Mouse (Mus musculus): ENCODE data around the gene Cryaa. TPM values are rescaled to one million over a fixed set of nuclear protein-coding genes. Genes with fewer than 3 reads are reported as not detected.
"Not testable (repeated sequence)": the region's sequence is repeated elsewhere in the genome, so short reads cannot be mapped to it uniquely, and the experiment has no call there.

Cryaa gene
- total RNA-seq, 2 experiments from 2014 or later: not detected

DNA sequence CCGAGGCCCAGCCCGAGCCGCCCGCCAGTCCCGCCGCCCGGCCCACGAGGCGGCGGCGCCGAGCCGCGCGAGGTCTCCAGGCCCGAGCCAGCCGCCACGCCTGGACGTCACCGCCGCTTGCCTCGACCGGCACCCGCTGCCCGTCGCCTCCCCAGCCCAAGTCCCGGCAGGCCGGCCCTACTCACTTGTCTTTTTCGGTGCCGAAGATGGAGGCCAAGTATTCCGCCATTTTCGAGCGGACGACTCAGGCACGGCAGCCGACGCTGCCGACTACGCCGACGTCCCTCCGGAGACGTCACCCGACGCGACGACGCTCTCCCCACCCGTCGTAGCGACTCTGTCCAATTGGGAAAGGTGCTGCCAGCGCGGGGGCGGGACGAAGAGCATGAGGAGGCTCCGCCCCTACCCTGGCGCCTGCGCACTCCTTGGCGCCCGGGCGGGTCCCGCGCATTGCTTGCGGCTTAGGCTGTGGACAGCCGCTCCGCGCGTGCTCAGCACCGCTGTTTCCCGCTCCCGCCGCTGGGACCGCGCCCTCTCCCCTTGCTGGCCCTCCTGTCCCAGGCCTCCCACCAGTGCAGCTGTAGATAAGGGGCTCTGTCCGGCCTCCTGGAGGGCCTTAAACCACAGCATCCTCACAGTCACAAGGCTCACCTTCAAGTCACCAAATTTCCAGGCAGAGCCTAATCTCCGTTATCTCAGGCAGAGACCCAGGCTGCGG is 19.0 kb upstream of the Cryaa start, which contains the start of gene U2af1:
TSS of gene U2af1 (minus strand) at position 425 of the 718 bp plus-strand sequence.
- DNase-seq (ENCODE audit: low spot score in 2 of 2): peak; percentile 98

DNA sequence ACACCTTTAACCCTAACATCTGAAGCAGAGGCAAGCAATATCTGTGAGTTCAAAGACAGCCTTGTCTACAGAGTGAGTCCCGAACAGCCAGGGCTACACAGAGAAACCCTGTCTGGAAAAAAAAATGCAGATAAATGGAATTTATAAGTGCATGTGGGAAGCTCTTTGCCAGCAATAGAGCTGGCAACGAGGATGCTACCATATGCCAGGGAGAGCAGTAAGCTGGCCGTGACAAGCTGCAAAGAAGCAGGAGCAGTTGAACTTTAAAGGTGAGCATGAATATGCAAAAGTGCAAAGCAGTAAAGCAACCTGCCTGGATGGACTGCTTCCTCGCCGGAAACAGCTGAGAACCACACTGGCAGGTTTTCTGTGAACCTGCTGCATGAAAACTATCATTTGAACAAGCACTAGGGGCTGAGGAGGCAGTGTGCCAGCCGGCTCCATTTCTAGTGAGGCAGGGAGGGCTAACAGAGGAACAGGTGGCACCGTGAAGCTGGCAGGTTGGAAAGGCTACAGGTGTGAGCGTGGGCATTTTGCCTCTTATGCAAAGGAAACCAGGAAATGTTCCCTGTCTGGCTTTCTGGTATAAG is 16.9 kb upstream of the Cryaa start:
- DNase-seq (ENCODE audit: low spot score in 2 of 2): peak; percentile 81 to 89

- no peak for DNase-seq (ENCODE audit: low spot score in 2 of 2)
Observed at GRCm38 (mm10) chr17:31662855-31663254, 14.8 kb upstream of the Cryaa start.

- DNase-seq (ENCODE audit: low spot score in 2 of 2): peak; percentile 50 to 82
Observed at GRCm38 (mm10) chr17:31664760-31665159, 12.8 kb upstream of the Cryaa start.

DNA sequence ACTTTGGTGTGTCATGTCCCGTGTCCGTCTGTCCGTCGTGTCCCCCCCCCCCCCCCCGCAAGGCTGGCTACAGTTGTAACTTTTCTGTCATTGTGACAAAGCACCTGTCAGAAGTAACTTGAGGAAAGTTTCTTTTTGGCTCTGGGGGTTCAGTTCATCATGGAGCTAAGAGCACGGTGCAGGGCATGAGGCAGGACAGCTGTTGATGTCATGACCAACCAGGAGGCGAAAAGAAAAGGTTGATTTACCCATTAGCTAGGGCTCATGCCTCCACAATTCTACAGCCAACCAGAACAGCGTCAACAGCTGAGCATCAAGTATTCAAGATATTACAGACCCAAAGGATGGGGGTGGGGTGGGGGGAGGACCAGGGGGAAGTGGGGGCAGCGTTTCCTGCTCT is 9.3 kb upstream of the Cryaa start:
- no peak for DNase-seq (ENCODE audit: low spot score in 2 of 2)

DNA sequence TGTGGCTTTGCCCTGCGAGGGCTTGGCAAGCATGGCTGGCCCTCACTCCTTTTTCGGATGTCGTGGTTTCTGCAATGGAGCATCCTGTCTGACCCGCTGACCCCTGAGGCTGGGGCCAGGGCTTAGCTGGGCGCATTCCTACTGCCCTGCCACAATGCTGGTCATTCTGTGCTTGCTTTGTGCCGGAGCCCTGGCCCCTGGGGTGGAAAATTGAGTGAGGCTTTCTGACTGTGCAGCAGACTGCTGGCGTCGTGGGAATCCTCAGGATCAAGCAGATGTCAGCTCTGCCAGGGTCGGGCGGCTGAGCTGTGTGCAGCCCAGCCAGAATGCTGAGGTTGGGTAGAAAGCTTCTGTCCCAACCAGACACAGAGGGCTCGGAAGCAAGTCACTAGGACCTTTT is 7.4 kb upstream of the Cryaa start:
- no peak for DNase-seq (ENCODE audit: low spot score in 2 of 2)

GRCm38 (mm10) chr17:31671698-31672097 is 5.9 kb upstream of the Cryaa start:
- no peak for DNase-seq (ENCODE audit: low spot score in 2 of 2)

- DNase-seq (ENCODE audit: low spot score in 2 of 2): no peak
Observed at GRCm38 (mm10) chr17:31672279-31672678, 5.3 kb upstream of the Cryaa start.

DNA sequence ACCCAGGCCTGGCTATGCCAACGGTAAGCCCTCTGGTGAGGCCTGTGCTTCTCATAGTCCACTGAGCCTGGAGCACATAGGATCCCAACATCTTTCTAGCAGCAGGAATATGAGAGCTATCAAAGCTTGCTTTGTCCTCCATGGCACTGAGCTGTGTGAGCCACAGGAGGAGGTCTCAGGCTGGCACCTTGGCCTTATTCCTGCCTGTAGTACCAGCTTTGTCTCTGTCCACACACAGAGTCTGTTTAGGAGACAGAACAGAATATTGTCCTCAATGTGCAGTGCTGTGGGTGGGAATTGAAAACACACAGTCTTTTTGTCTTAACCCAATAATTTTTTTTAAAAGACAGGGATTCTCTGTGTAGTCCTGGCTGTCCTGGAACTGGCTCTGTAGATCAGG is 3.2 kb upstream of the Cryaa start:
- DNase-seq (ENCODE audit: low spot score in 2 of 2): peak in 1 of 2 experiments; percentile 47

DNA sequence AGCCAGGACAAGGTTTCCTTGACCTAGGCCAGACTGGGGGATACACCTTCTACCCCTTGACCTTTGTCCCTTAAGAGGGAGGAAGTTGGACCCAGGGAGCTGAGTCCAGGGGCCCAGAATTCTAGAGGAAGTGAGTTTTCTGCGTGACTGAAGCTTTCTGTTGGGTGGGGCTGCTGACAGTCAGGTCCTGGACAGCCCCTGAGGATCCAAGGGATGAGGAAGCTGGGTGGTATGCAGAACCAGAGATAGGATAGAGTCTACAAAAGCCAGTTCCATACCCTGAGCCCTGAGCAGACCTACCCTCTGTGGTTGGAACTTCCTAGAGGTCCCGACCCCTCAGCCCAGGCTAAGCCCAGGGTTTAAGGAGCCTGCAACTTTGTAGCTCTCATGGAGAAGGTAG is 2.8 kb downstream of the Cryaa start:
- DNase-seq (ENCODE audit: low spot score in 2 of 2): no peak

DNA sequence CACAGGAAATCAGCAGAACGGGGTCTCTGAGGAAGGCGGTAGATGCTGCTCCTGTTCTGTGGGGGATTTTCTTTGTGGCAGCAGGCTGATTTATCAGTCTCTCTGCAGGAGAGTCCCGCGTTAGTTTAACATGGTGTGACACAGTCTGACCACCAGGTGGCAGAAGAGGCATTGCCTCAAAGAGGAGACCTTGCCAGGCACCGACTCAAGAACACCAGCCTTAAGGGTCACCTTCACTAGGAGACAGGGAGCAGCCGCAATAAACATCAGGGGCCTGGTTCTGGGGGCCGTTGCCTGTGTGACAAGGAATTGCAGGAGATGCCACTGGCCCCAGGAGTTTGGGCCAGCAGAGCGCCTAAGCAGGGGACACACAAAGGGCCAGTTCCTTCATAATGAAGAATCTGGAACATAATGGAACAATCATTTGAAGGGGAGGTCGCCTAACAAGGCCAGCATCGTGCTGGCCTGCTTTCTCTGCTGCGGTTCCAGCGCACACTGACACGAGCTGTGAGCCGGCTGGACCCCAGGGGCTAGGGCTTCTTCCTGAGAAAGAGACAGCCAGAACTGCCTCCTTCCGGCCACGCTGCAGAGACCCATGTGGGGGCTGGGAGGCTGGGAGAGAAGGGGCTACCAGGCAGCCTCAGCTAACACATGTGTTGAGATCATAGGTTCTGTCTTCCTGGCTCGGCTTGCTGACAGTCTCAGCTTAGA is 8.1 kb downstream of the Cryaa start:
- peak; percentile 64 to 91 for DNase-seq (ENCODE audit: low spot score in 2 of 2)

GRCm38 (mm10) chr17:31686225-31686564 is 8.6 kb downstream of the Cryaa start:
- DNase-seq (ENCODE audit: low spot score in 2 of 2): no peak

DNA sequence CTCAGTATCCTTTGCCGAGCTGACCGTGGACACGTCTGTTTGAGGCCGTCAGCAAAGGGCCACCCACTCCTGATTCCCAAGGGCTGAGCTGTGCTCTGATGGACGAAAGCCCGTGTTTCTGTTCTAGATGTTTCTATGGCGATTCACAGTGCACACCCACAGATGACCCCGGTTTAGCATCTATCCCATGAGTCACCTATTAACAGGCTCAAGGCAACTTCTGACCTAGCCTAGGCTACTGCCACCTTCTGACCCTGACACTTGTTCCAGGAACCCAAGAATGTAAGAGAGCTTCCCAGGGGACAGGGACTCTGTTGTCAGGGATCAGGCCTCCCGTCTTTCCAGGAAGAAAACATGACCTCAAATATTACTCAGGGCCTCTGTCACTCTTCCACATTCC is 10.5 kb downstream of the Cryaa start:
- no peak for DNase-seq (ENCODE audit: low spot score in 2 of 2)

GRCm38 (mm10) chr17:31689606-31690005 is 12.0 kb downstream of the Cryaa start:
- no peak for DNase-seq (ENCODE audit: low spot score in 2 of 2)

DNA sequence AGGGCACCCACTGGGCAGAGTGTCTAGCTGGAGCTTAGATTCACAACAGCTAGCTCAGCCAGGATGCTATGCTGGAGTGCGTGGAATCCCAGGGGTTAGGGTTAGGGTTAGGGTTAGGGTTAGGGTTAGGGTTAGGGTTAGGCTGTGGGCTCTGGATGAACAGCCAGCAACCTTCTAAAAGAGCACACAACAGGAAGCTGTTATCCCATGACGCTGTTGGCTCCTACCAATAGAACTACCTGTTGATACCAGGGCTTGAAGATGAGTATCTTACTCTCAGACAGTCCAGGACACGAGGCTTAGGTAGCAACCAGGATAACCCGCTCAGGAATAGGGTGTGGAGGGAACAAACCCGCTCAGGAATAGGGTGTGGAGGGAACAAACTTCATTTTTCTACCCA is 15.3 kb downstream of the Cryaa start:
- DNase-seq (ENCODE audit: low spot score in 2 of 2): no peak

DNA sequence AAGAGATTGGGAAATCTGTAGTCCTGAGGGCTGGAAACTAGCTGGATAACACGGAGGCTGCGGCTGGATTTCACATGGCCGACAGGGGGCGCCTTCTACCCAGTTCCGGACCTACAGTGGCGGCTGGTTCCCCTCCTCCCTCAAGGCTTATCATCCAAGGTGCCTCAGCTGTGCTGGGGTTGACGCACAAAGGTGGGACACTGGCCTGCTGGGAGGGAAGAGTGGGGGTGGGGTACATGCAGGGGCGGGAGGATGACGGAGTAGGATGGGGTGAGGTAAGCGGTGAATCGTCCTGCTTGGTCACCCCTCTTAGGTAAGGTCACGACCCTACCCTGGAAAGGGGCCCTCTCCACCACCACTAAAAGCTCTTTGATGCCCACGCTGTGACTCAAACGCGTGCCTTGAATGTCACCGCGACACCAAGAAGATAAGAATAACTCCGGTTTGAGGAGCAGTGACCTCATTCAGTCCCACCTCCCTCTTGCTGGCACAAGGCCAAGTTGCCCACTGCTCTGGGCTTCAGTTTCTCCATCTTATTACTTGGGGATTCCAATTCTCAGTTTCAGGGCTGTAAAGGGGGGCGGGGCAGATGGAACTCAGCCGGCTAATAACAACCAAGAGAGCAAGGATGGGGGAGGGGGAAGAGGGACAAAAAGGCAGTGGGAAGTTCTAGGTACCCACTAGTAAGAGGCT is 15.9 kb downstream of the Cryaa start:
- DNase-seq (ENCODE audit: low spot score in 2 of 2): peak; percentile 47 to 85

DNA sequence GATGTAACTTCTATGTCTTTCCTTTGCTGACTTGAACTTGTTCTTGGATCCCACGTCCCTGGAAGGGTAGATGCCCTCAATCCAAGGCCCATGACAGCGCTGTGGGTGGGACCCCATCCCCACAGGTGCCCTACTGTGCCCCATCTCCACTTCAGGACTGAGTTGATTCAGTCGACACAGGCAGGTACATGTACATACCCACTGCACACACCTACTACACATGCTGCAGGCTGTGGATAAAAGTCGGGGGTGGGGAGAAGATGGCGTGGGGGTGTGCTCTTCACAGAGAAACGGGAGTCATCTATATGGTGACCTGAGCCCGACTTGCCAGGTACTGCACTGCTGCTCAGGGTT is 16.4 kb downstream of the Cryaa start:
- DNase-seq (ENCODE audit: low spot score in 2 of 2): no peak

DNA sequence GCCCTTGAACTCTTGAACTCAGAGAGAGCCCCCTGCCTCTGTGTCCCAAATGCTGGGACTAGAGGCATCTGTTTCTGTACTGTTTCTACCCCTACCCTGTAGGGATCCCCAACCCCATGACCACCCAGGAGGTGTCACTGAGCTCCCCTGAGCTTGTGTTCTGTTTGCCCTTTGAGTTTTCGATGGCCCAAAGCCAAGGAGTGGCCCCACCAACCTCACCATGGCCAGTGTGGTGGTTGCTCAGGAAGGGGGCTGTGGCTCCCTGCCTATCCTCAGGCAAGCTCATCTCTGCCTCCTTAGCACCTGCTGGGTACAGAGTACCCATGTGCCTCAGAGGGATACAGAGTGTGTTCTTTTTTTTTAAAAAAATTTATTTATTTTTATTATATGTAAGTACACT is 17.3 kb downstream of the Cryaa start:
- DNase-seq (ENCODE audit: low spot score in 2 of 2): no peak

GRCm38 (mm10) chr17:31695356-31695755 is 17.7 kb downstream of the Cryaa start:
- DNase-seq (ENCODE audit: low spot score in 2 of 2): not testable (repeated sequence)

- DNase-seq (ENCODE audit: low spot score in 2 of 2): no peak
Observed at GRCm38 (mm10) chr17:31698347-31698746, 20.7 kb downstream of the Cryaa start.

- DNase-seq (ENCODE audit: low spot score in 2 of 2): peak in 1 of 2 experiments; percentile 22
Observed at GRCm38 (mm10) chr17:31703276-31703980, 25.8 kb downstream of the Cryaa start.
